Mouse (Mus musculus): Measurements from ENCODE around the gene Rd3l.
A peak's percentile ranks its signal among the peaks of the same experiment; 100 is the strongest.

Rd3l gene

GRCm38 (mm10) chr12:111980887-111981367 lies at the start of gene Rd3l:
Rd3l (minus strand) TSS chr12:111981317.
- no peak for DNase-seq (ENCODE audit: inconsistent ontology term)

- peak; percentile 26 for DNase-seq (ENCODE audit: inconsistent ontology term)
Observed at GRCm38 (mm10) chr12:112027408-112027807, 46.3 kb upstream of the Rd3l start.

- no peak for DNase-seq (ENCODE audit: inconsistent ontology term)
Observed at GRCm38 (mm10) chr12:112025907-112026645, 45.0 kb upstream of the Rd3l start.

GRCm38 (mm10) chr12:112025457-112025856 lies 44.3 kb upstream of the Rd3l start:
- no peak for DNase-seq (ENCODE audit: inconsistent ontology term)

GRCm38 (mm10) chr12:112024581-112025310 lies 43.6 kb upstream of the Rd3l start:
- DNase-seq (ENCODE audit: inconsistent ontology term) = no peak

GRCm38 (mm10) chr12:112023306-112023705 lies 42.2 kb upstream of the Rd3l start:
- no peak for DNase-seq (ENCODE audit: inconsistent ontology term)

GRCm38 (mm10) chr12:112016346-112016745 lies 35.2 kb upstream of the Rd3l start:
- DNase-seq (ENCODE audit: inconsistent ontology term) = no peak

- no peak for DNase-seq (ENCODE audit: inconsistent ontology term)
Observed at GRCm38 (mm10) chr12:112013271-112013801, 32.2 kb upstream of the Rd3l start.

GRCm38 (mm10) chr12:112012511-112013270 lies 31.6 kb upstream of the Rd3l start:
- DNase-seq (ENCODE audit: inconsistent ontology term) = no peak

GRCm38 (mm10) chr12:112001223-112001622 lies 20.1 kb upstream of the Rd3l start:
- DNase-seq (ENCODE audit: inconsistent ontology term) = peak; percentile 57

- DNase-seq (ENCODE audit: inconsistent ontology term) = no peak
Observed at GRCm38 (mm10) chr12:111999735-112000134, 18.6 kb upstream of the Rd3l start.

- no peak for DNase-seq (ENCODE audit: inconsistent ontology term)
Observed at GRCm38 (mm10) chr12:111995161-111995560, 14.0 kb upstream of the Rd3l start.

GRCm38 (mm10) chr12:111992626-111993025 lies 11.5 kb upstream of the Rd3l start:
- no peak for DNase-seq (ENCODE audit: inconsistent ontology term)

- peak; percentile 9 for DNase-seq (ENCODE audit: inconsistent ontology term)
Observed at GRCm38 (mm10) chr12:111986756-111987155, 5.6 kb upstream of the Rd3l start.

- no peak for DNase-seq (ENCODE audit: inconsistent ontology term)
Observed at GRCm38 (mm10) chr12:111983165-111983564, 2.0 kb upstream of the Rd3l start.

- DNase-seq (ENCODE audit: inconsistent ontology term) = no peak
Observed at GRCm38 (mm10) chr12:111981831-111982230, 714 bp upstream of the Rd3l start.

- no peak for DNase-seq (ENCODE audit: inconsistent ontology term)
Observed at GRCm38 (mm10) chr12:111978274-111978673, 2.8 kb downstream of the Rd3l start.

- DNase-seq (ENCODE audit: inconsistent ontology term) = no peak
Observed at GRCm38 (mm10) chr12:111977138-111977537, 4.0 kb downstream of the Rd3l start.

GRCm38 (mm10) chr12:111974578-111974977 lies 6.5 kb downstream of the Rd3l start:
- DNase-seq (ENCODE audit: inconsistent ontology term) = no peak

GRCm38 (mm10) chr12:111972504-111972903 lies 8.6 kb downstream of the Rd3l start:
- DNase-seq (ENCODE audit: inconsistent ontology term) = no peak

- DNase-seq (ENCODE audit: inconsistent ontology term) = no peak
Observed at GRCm38 (mm10) chr12:111971231-111971686, 9.9 kb downstream of the Rd3l start, which contains the start of gene Tdrd9. Tdrd9 (plus strand) TSS chr12:111971559.

- DNase-seq (ENCODE audit: inconsistent ontology term) = no peak
Observed at GRCm38 (mm10) chr12:111970085-111970484, 11.0 kb downstream of the Rd3l start.
